Mouse (Mus musculus) embryonic fibroblast, embryonic 13.5 days (primary cell): Measurements from ENCODE around the gene Hsd3b7. TPM values are rescaled to one million over a fixed set of nuclear protein-coding genes. Genes with fewer than 3 reads are reported as not detected.

Experiments
- H3K27ac ChIP-seq: 2 replicates; pipeline ENCODE4 v1.5.1; 2012; ENCODE audit warnings: low read length, control low read depth, inconsistent platforms; ENCODE audit not compliant: insufficient read depth
- H3K4me1 ChIP-seq: 2 replicates; pipeline ENCODE4 v1.6.1; 2011; ENCODE audit warnings: low read length; ENCODE audit not compliant: control insufficient read depth, insufficient read depth
- H3K4me3 ChIP-seq: 2 replicates; pipeline ENCODE4 v1.5.1; 2011; ENCODE audit warnings: mild to moderate bottlenecking, control low read depth, low read length; ENCODE audit not compliant: insufficient read depth
- CTCF ChIP-seq: IDR thresholded peaks from 2 replicates; pipeline ENCODE4 v1.5.1; 2011; ENCODE audit warnings: mild to moderate bottlenecking, control low read depth, low read length, moderate library complexity, borderline replicate concordance; ENCODE audit not compliant: insufficient read depth
- POLR2A ChIP-seq: IDR thresholded peaks from 2 replicates; pipeline ENCODE4 v1.6.1; 2011; ENCODE audit warnings: low read depth, mild to moderate bottlenecking, control low read depth, low read length, moderate library complexity
- polyA plus RNA-seq: library from polyadenylated mRNA; stranded (reverse); fragments of >200 nt; gene quantifications from 2 replicates; pipeline ENCODE4 v1.2.4, GENCODE M21; 2011; ENCODE audit warnings: low read depth; ENCODE audit not compliant: missing spikeins, insufficient read length

Gene Hsd3b7
- polyA plus RNA-seq, 1 experiment = 9.4 TPM

- Histone ChIP-seq H3K4me1 (no peaks in the 10 kb centered on the region), H3K4me3 (no peak overlapping the region), H3K27ac (no peak overlapping the region)
- TF ChIP-seq CTCF = no peak
- TF ChIP-seq POLR2A = no peak
These were observed 666 bp upstream of the Hsd3b7 start for GRCm38 (mm10) chr7:127799738-127800137.

- H3K4me3 ChIP-seq = no peak overlapping the region
- no peak for TF ChIP-seq CTCF
- TF ChIP-seq POLR2A = no peak
- H3K27ac ChIP-seq = no peak overlapping the region
- H3K4me1 ChIP-seq = no peaks in the 10 kb centered on the region
These were observed 712 bp downstream of the Hsd3b7 start for GRCm38 (mm10) chr7:127801010-127801621.

- no peak overlapping the region for H3K4me3 ChIP-seq
- H3K27ac ChIP-seq = no peak overlapping the region
- no peak for TF ChIP-seq POLR2A
- TF ChIP-seq CTCF = no peak
- H3K4me1 ChIP-seq = no peaks in the 10 kb centered on the region
These were observed 1.9 kb downstream of the Hsd3b7 start for GRCm38 (mm10) chr7:127802313-127802712.

GRCm38 (mm10) chr7:127808821-127809220, 8.4 kb downstream of the Hsd3b7 start:
- Histone ChIP-seq H3K4me3 (no peak overlapping the region), H3K27ac (no peak overlapping the region), H3K4me1 (no peaks in the 10 kb centered on the region)
- TF ChIP-seq POLR2A = no peak
- no peak for TF ChIP-seq CTCF

- Histone ChIP-seq H3K27ac (no peak overlapping the region), H3K4me1 (no peaks in the 10 kb centered on the region), H3K4me3 (no peak overlapping the region)
- TF ChIP-seq POLR2A (no peak), CTCF (no peak)
These were observed 9.4 kb downstream of the Hsd3b7 start for GRCm38 (mm10) chr7:127809846-127810245.

- no peak overlapping the region for H3K4me3 ChIP-seq
- TF ChIP-seq POLR2A = no peak
- no peak for TF ChIP-seq CTCF
- H3K27ac ChIP-seq = no peak overlapping the region
- no peaks in the 10 kb centered on the region for H3K4me1 ChIP-seq
These were observed 10.2 kb downstream of the Hsd3b7 start for GRCm38 (mm10) chr7:127810650-127811049.

GRCm38 (mm10) chr7:127811240-127811639, 10.8 kb downstream of the Hsd3b7 start:
- TF ChIP-seq POLR2A = no peak
- no peak for TF ChIP-seq CTCF
- H3K4me3 ChIP-seq = no peak overlapping the region
- H3K4me1 ChIP-seq = no peaks in the 10 kb centered on the region
- no peak overlapping the region for H3K27ac ChIP-seq

- Histone ChIP-seq H3K4me1 (no peaks in the 10 kb centered on the region), H3K4me3 (no peak overlapping the region), H3K27ac (no peak overlapping the region)
- TF ChIP-seq CTCF = no peak
These were observed 11.9 kb downstream of the Hsd3b7 start for GRCm38 (mm10) chr7:127812292-127812691.

GRCm38 (mm10) chr7:127813821-127814220, 13.4 kb downstream of the Hsd3b7 start:
- H3K4me3 ChIP-seq = no peak overlapping the region
- TF ChIP-seq POLR2A = no peak
- TF ChIP-seq CTCF = no peak
- H3K4me1 ChIP-seq = no peaks in the 10 kb centered on the region
- no peak overlapping the region for H3K27ac ChIP-seq

- no peak overlapping the region for H3K4me3 ChIP-seq
- TF ChIP-seq CTCF = no peak
- TF ChIP-seq POLR2A = no peak
- no peak overlapping the region for H3K27ac ChIP-seq
- H3K4me1 ChIP-seq = no peaks in the 10 kb centered on the region
These were observed 14.0 kb downstream of the Hsd3b7 start for GRCm38 (mm10) chr7:127814241-127814921.
